Mouse (Mus musculus): ENCODE results near the gene Olfr325. TPM values are rescaled to one million over a fixed set of nuclear protein-coding genes. Genes with fewer than 3 reads are reported as not detected.

Olfr325 gene
- polyA plus RNA-seq (2012; rRNA removed): not detected in 2 replicates

GRCm38 (mm10) chr11:58577430-58577829, at the start of gene Olfr325:
Gene Olfr325, plus strand, starts transcription at chr11:58577730.

DNA sequence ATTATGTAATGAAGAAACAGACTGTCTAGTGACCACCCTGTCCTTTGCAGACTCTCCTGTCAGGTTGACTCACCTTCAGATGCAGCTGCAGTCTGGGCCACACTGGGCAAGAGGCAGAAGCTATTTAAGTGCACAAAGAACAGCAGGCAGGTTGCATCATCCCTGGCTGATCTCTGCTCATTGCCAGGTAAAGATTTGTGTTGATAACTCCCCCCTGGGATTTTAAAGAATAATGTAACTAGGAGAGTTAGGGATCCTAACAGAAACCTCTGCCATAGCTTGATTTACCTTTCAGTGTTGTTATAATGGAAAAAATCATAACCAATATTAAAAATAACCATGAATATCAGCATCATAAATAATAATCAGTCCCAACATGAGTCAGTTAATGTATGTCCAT, 42.8 kb upstream of the Olfr325 start, which contains the start of gene Olfr330:
Olfr330 (minus strand) TSS at position 101 of the 400 bp plus-strand sequence.

GRCm38 (mm10) chr11:58546322-58546721, 31.2 kb upstream of the Olfr325 start, which contains the start of gene Olfr329-ps:
Gene Olfr329-ps, minus strand, starts transcription at chr11:58546422.

GRCm38 (mm10) chr11:58555536-58555935, 22.0 kb upstream of the Olfr325 start, which contains the start of gene Olfr328:
Gene Olfr328, minus strand, starts transcription at chr11:58555636.

GRCm38 (mm10) chr11:58570405-58570804, 7.1 kb upstream of the Olfr325 start, which contains the start of gene Olfr224:
Gene Olfr224, minus strand, starts transcription at chr11:58570553.

GRCm38 (mm10) chr11:58594814-58595213, 17.3 kb downstream of the Olfr325 start, which contains the start of gene Olfr324:
Gene Olfr324, plus strand, starts transcription at chr11:58595114.

GRCm38 (mm10) chr11:58615975-58616374, 38.4 kb downstream of the Olfr325 start, which contains the start of gene 2210407C18Rik:
Gene 2210407C18Rik, minus strand, starts transcription at chr11:58616075.

DNA sequence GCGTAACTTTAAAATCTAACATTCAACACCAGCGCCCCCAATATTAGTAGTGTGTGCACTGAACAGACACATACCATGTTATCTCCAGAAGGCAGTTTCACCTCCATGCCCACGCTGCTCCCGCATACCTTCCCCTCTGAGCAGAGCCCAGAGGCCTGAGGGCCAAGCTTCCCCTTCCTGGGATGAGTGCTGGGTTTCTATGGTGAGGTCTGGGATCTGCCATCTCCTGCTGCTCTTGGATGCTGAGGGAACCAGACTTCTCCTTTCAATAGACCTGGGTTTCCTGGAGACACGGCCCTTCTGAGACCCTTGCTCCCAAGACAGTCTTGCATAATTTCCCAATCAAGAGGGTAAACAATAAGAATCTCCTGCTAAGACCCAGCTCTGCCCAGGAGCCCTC, 52.9 kb downstream of the Olfr325 start, which contains the start of gene Olfr323:
Olfr323 (minus strand) TSS at position 101 of the 400 bp plus-strand sequence.

Other genes starting within 250 kb of the Olfr325 start
- 16.4 and 17.9 TPM in 2 replicates for gene Zfp672, start 247.4 kb upstream of the Olfr325 start, polyA plus RNA-seq (2012; rRNA removed)
- 7.4 and 8.4 TPM in 2 replicates for gene Sh3bp5l, start 247.0 kb upstream of the Olfr325 start, polyA plus RNA-seq (2012; rRNA removed)
- gene Lypd8, start 198.7 kb upstream of the Olfr325 start, polyA plus RNA-seq (2012; rRNA removed): 0.41 and 0.99 TPM in 2 replicates
- gene 1810065E05Rik, start 156.6 kb upstream of the Olfr325 start, polyA plus RNA-seq (2012; rRNA removed): not detected in 2 replicates
- not detected in 2 replicates for gene Gm12253, start 145.2 kb upstream of the Olfr325 start, polyA plus RNA-seq (2012; rRNA removed)
- not detected in 2 replicates for gene Lypd9, start 124.8 kb upstream of the Olfr325 start, polyA plus RNA-seq (2012; rRNA removed)
- not detected in 2 replicates for gene Olfr30, start 115.5 kb upstream of the Olfr325 start, polyA plus RNA-seq (2012; rRNA removed)
- gene Olfr332, start 85.2 kb upstream of the Olfr325 start, polyA plus RNA-seq (2012; rRNA removed): not detected in 2 replicates
- gene Olfr331, start 75.2 kb upstream of the Olfr325 start, polyA plus RNA-seq (2012; rRNA removed): not detected in 2 replicates
- gene Olfr330, start 42.9 kb upstream of the Olfr325 start, polyA plus RNA-seq (2012; rRNA removed): not detected in 2 replicates
- not detected in 2 replicates for gene Olfr329-ps, start 31.3 kb upstream of the Olfr325 start, polyA plus RNA-seq (2012; rRNA removed)
- gene Olfr328, start 22.1 kb upstream of the Olfr325 start, polyA plus RNA-seq (2012; rRNA removed): not detected in 2 replicates
- gene Olfr224, start 7.2 kb upstream of the Olfr325 start, polyA plus RNA-seq (2012; rRNA removed): not detected in 2 replicates
- gene Olfr324, start 17.4 kb downstream of the Olfr325 start, polyA plus RNA-seq (2012; rRNA removed): not detected in 2 replicates
- gene 2210407C18Rik, start 38.3 kb downstream of the Olfr325 start, polyA plus RNA-seq (2012; rRNA removed): 0.07 TPM in 1 of 2 replicates, not detected in the other
- gene Olfr323, start 52.8 kb downstream of the Olfr325 start, polyA plus RNA-seq (2012; rRNA removed): not detected in 2 replicates
- gene Trim58, start 62.7 kb downstream of the Olfr325 start, polyA plus RNA-seq (2012; rRNA removed): 4.9 and 5.5 TPM in 2 replicates
- gene Olfr322, start 81.1 kb downstream of the Olfr325 start, polyA plus RNA-seq (2012; rRNA removed): 0.02 and 0.05 TPM in 2 replicates
- not detected in 2 replicates for gene Olfr320, start 103.4 kb downstream of the Olfr325 start, polyA plus RNA-seq (2012; rRNA removed)
- gene Olfr319, start 121.4 kb downstream of the Olfr325 start, polyA plus RNA-seq (2012; rRNA removed): not detected in 2 replicates
- not detected in 2 replicates for gene Olfr318, start 146.3 kb downstream of the Olfr325 start, polyA plus RNA-seq (2012; rRNA removed)
- not detected in 2 replicates for gene Olfr317, start 161.5 kb downstream of the Olfr325 start, polyA plus RNA-seq (2012; rRNA removed)
- gene Olfr316, start 175.0 kb downstream of the Olfr325 start, polyA plus RNA-seq (2012; rRNA removed): not detected in 2 replicates
- not detected in 2 replicates for gene Olfr315, start 195.5 kb downstream of the Olfr325 start, polyA plus RNA-seq (2012; rRNA removed)
- not detected in 2 replicates for gene Olfr314, start 205.2 kb downstream of the Olfr325 start, polyA plus RNA-seq (2012; rRNA removed)
- gene Fam183b, start 224.2 kb downstream of the Olfr325 start, polyA plus RNA-seq (2012; rRNA removed): 0.15 TPM in 1 of 2 replicates, not detected in the other
- gene Olfr313, start 237.3 kb downstream of the Olfr325 start, polyA plus RNA-seq (2012; rRNA removed): not detected in 2 replicates